Mouse (Mus musculus) common myeloid progenitor, adult 5-6 weeks (primary cell): ENCODE measurements around the gene Fnip1. TPM values are rescaled to one million over a fixed set of nuclear protein-coding genes. Genes with fewer than 3 reads are reported as not detected.

Experiments used
- ATAC-seq: replicated peaks from 2 replicates; pipeline ENCODE4 v1.8.0; 2016; ENCODE audit warnings: low read depth, mild to moderate bottlenecking, moderate TSS enrichment, inconsistent platforms; ENCODE audit not compliant: poor library complexity, severe bottlenecking
- total RNA-seq: library from RNA; stranded (forward); fragments of 200-1000, 187-1606 nt; gene quantifications from 2 replicates; pipeline ENCODE4 v1.2.3, GENCODE M21; 2017

Gene Fnip1
- total RNA-seq, 1 experiment from 2014 or later = 25.4 TPM

GRCm38 (mm10) chr11:54534871-54535270, 96.9 kb downstream of the Fnip1 start:
- peak; percentile 91 for ATAC-seq

GRCm38 (mm10) chr11:54539031-54539430, 101.0 kb downstream of the Fnip1 start:
- ATAC-seq = no peak

- ATAC-seq = no peak
Observed at GRCm38 (mm10) chr11:54539486-54539885, 101.5 kb downstream of the Fnip1 start.

GRCm38 (mm10) chr11:54540328-54540727, 102.3 kb downstream of the Fnip1 start:
- no peak for ATAC-seq

- 0 out of 2 replicates have a peak, but pooled peaks have one; percentile 32 for ATAC-seq
Observed at GRCm38 (mm10) chr11:54542414-54542813, 104.4 kb downstream of the Fnip1 start.

- no peak for ATAC-seq
Observed at GRCm38 (mm10) chr11:54554970-54555369, 117.0 kb downstream of the Fnip1 start.

GRCm38 (mm10) chr11:54562761-54563160, 124.8 kb downstream of the Fnip1 start:
- 0 out of 2 replicates have a peak, but pooled peaks have one; percentile 62 for ATAC-seq

Other genes starting within 250 kb of the Fnip1 start
- gene Csf2, start 188.5 kb upstream of the Fnip1 start, total RNA-seq = not detected in 2 replicates
- not detected in 2 replicates for gene Il3, start 170.9 kb upstream of the Fnip1 start, total RNA-seq
- gene Acsl6, start 134.4 kb upstream of the Fnip1 start, total RNA-seq = 10.1 and 13.4 TPM in 2 replicates
- gene Meikin, start 67.5 kb upstream of the Fnip1 start, total RNA-seq = not detected in 2 replicates
- gene Rapgef6, start 84.6 kb downstream of the Fnip1 start, total RNA-seq = 67.6 and 68.0 TPM in 2 replicates